Mouse (Mus musculus) embryonic facial prominence, embryonic 13.5 days (tissue): ENCODE results near the gene Oxsm. TPM values are rescaled to one million over a fixed set of nuclear protein-coding genes. Genes with fewer than 3 reads are reported as not detected.
A peak's percentile ranks its signal among the peaks of the same experiment; 100 is the strongest.

Experiments used
- ATAC-seq: fragments of 200-750 bp; cut with Nextera tagmentation; 2 replicates; pipeline ENCODE4 v1.8.0; 2017; ENCODE audit warnings: low read depth; ENCODE audit not compliant: insufficient number of reproducible peaks, insufficient read depth, low FRiP score, low TSS enrichment
- H3K27ac ChIP-seq: fragments of 300-500 bp; sonication (generic); 2 replicates; pipeline ENCODE4 v1.5.1; 2015; ENCODE audit warnings: moderate library complexity, mild to moderate bottlenecking, inconsistent platforms
- H3K27me3 ChIP-seq: fragments of 300-500 bp; sonication (generic); 2 replicates; pipeline ENCODE4 v1.6.1; 2015; ENCODE audit warnings: mild to moderate bottlenecking, inconsistent platforms
- H3K36me3 ChIP-seq: fragments of 300-500 bp; sonication (generic); 2 replicates; pipeline ENCODE4 v1.6.1; 2015; ENCODE audit warnings: mild to moderate bottlenecking, inconsistent platforms
- H3K4me1 ChIP-seq: fragments of 300-500 bp; sonication (generic); 2 replicates; pipeline ENCODE4 v1.6.1; 2015; ENCODE audit warnings: inconsistent platforms
- H3K4me2 ChIP-seq: fragments of 300-500 bp; sonication (generic); 2 replicates; pipeline ENCODE4 v1.6.1; 2015; ENCODE audit warnings: moderate library complexity, mild to moderate bottlenecking, inconsistent platforms
- H3K4me3 ChIP-seq: fragments of 300-500 bp; sonication (generic); 2 replicates; pipeline ENCODE4 v1.5.1; 2015; ENCODE audit warnings: mild to moderate bottlenecking, inconsistent platforms
- H3K9ac ChIP-seq: fragments of 300-500 bp; sonication (generic); 2 replicates; pipeline ENCODE4 v1.6.1; 2015; ENCODE audit warnings: mild to moderate bottlenecking, inconsistent platforms
- H3K9me3 ChIP-seq: fragments of 300-500 bp; sonication (generic); 2 replicates; pipeline ENCODE4 v1.6.1; 2016; ENCODE audit warnings: inconsistent platforms
- WGBS: fragments of 180-500 bp; shearing (Covaris S2); methylation state at CpG from one replicate; pipeline ENCODE4 v1.1.7; 2015; ENCODE audit warnings: mixed read lengths; 5-methylcytosine and 5-hydroxymethylcytosine counted together
- polyA plus RNA-seq: library from polyadenylated mRNA; unstranded; fragments of >200 nt; fragmentation: Nextera tagmentation; extraction: Ambion mirVana; gene quantifications from 2 replicates; pipeline ENCODE4 v1.2.1, GENCODE M21; 2015

Oxsm gene
- polyA plus RNA-seq, 1 experiment from 2014 or later: 1.5 TPM

- peaks cover 31% of the 10 kb centered on the region for H3K36me3 ChIP-seq
- no peaks in the 10 kb centered on the region for H3K9me3 ChIP-seq
- no peak overlapping the region for H3K27ac ChIP-seq
- no peaks in the 10 kb centered on the region for H3K27me3 ChIP-seq
- H3K4me1 ChIP-seq: no peaks in the 10 kb centered on the region
- H3K4me3 ChIP-seq: no peak overlapping the region
- no peak overlapping the region for H3K9ac ChIP-seq
- H3K4me2 ChIP-seq: no peak overlapping the region
- WGBS: 74% methylated on average over 2 of the region's 2 CpGs
- ATAC-seq: no peak
These were observed 6.6 kb upstream of the Oxsm start for GRCm38 (mm10) chr14:16256209-16256608.

- H3K4me3 ChIP-seq: no peak overlapping the region
- H3K9me3 ChIP-seq: no peaks in the 10 kb centered on the region
- H3K4me1 ChIP-seq: peaks cover under 1% of the 10 kb centered on the region; the same call in 1 of the 2 replicates
- 95% methylated on average over 3 of the region's 3 CpGs for WGBS
- H3K4me2 ChIP-seq: no peak overlapping the region
- no peaks in the 10 kb centered on the region for H3K27me3 ChIP-seq
- ATAC-seq: no peak
- no peak overlapping the region for H3K9ac ChIP-seq
- peaks cover 29% of the 10 kb centered on the region for H3K36me3 ChIP-seq
- H3K27ac ChIP-seq: no peak overlapping the region
These were observed 6.1 kb upstream of the Oxsm start for GRCm38 (mm10) chr14:16255745-16256144.

GRCm38 (mm10) chr14:16250099-16250498 is 491 bp upstream of the Oxsm start:
- Histone ChIP-seq H3K9ac (peak overlapping the region; percentile 98), H3K27me3 (no peaks in the 10 kb centered on the region), H3K4me1 (peaks cover 8% of the 10 kb centered on the region), H3K27ac (no peak overlapping the region), H3K9me3 (no peaks in the 10 kb centered on the region), H3K4me2 (peak overlapping the region; percentile 78), H3K4me3 (peak overlapping the region; percentile 75), H3K36me3 (peaks cover 4% of the 10 kb centered on the region)
- 69% methylated on average over 3 of the region's 3 CpGs for WGBS
- no peak for ATAC-seq

DNA sequence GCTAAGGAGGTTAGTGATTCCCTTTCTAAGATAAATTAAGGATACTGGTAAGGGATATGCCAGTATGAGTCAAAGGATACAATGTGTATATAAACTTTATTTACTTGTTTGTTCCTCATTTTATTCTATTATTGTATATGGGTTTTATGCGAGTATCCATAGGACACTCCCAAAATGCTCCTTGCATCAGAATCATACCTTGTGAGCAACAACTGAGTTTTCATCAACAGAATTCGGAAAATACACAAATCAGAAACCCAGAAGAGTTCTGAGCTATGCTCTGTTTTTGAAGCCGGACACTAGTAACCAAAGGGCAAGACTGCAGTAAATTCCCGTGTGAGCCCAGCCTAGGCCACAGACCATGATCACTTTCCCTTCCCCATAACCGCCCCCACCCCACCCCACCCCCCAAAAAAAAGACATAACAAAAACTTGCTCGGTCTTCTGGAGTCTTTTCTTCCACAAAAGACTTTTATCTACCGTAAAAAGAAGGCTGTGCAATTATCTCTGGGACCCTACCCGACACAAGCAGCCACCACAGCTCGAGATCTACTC is 928 bp downstream of the Oxsm start:
- Histone ChIP-seq H3K36me3 (no peaks in the 10 kb centered on the region), H3K4me1 (peaks cover 11% of the 10 kb centered on the region), H3K4me2 (peak overlapping the region; percentile 78), H3K9me3 (no peaks in the 10 kb centered on the region), H3K27ac (peak overlapping the region; percentile 80; the same call in 1 of the 2 replicates), H3K9ac (peak overlapping the region; percentile 98), H3K27me3 (no peaks in the 10 kb centered on the region), H3K4me3 (peak overlapping the region; percentile 75)
- WGBS: 17% methylated on average over 9 of the region's 9 CpGs
- ATAC-seq: 0 out of 2 replicates have a peak, but pooled peaks have one; percentile 6

DNA sequence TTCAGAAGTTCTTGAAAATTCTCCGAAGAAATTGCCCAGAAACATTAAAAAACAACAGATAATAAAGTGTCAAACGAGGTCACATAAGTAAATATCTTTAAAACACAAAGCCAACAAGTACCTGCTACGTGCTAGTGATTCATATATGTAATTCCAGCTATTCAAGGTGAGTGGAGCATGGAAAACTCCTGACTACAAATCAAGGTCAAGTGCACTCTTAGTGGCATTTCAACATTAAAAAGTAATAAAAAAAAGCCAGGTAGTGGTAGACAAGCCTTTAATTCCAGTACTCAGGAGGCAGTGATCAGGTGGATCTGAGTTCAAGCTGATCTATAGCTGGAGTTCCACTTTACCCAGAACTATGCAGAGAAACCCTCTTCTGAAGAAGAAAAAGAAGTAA is 1.5 kb downstream of the Oxsm start:
- H3K4me1 ChIP-seq: peaks cover 11% of the 10 kb centered on the region
- 77% methylated on average over 3 of the region's 3 CpGs for WGBS
- H3K27me3 ChIP-seq: no peaks in the 10 kb centered on the region
- H3K4me2 ChIP-seq: peak overlapping the region; percentile 78
- H3K9ac ChIP-seq: no peak overlapping the region
- no peaks in the 10 kb centered on the region for H3K9me3 ChIP-seq
- H3K36me3 ChIP-seq: no peaks in the 10 kb centered on the region
- H3K4me3 ChIP-seq: no peak overlapping the region
- no peak for ATAC-seq
- H3K27ac ChIP-seq: no peak overlapping the region

DNA sequence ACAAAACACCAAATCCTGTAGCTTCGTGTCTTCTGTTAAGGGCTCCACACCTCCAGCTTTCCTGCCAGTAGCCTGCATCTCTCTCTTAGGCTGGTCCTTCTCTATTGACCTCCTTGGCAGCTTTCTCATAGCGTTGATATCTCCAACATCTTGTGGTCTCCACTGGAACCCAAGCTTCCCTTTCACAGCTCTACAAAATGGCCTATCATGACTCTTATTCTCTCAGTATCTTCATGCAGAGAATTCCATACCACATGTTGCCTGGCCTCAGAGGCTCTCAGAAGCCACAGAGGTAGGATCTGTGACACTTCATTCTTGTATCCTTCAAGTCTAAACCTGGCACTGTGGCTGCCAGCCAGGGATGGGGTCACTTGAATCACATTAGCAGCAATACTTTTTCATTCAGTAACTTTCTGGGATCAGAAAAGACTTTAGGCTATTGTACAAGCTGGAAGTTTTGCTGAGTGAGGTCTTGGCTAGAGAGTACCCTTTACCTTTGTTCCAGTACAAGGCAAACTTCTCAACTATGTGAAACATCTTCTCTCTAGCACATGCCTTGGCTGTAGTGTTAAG is 3.2 kb downstream of the Oxsm start:
- Histone ChIP-seq H3K9me3 (no peaks in the 10 kb centered on the region), H3K27ac (no peak overlapping the region), H3K9ac (no peak overlapping the region), H3K4me2 (no peak overlapping the region), H3K4me1 (peaks cover 11% of the 10 kb centered on the region), H3K4me3 (no peak overlapping the region), H3K27me3 (no peaks in the 10 kb centered on the region), H3K36me3 (no peaks in the 10 kb centered on the region)
- 89% methylated on average over 2 of the region's 2 CpGs for WGBS
- no peak for ATAC-seq

- H3K4me1 ChIP-seq: peaks cover 7% of the 10 kb centered on the region
- ATAC-seq: no peak
- no peak overlapping the region for H3K4me3 ChIP-seq
- H3K27ac ChIP-seq: no peak overlapping the region
- 79% methylated on average over 1 of the region's 1 CpGs for WGBS
- no peak overlapping the region for H3K9ac ChIP-seq
- H3K36me3 ChIP-seq: no peaks in the 10 kb centered on the region
- no peaks in the 10 kb centered on the region for H3K27me3 ChIP-seq
- no peaks in the 10 kb centered on the region for H3K9me3 ChIP-seq
- H3K4me2 ChIP-seq: no peak overlapping the region
These were observed 4.5 kb downstream of the Oxsm start for GRCm38 (mm10) chr14:16245127-16245526.

- ATAC-seq: no peak
These were observed 5.2 kb downstream of the Oxsm start for GRCm38 (mm10) chr14:16244370-16244769.

DNA sequence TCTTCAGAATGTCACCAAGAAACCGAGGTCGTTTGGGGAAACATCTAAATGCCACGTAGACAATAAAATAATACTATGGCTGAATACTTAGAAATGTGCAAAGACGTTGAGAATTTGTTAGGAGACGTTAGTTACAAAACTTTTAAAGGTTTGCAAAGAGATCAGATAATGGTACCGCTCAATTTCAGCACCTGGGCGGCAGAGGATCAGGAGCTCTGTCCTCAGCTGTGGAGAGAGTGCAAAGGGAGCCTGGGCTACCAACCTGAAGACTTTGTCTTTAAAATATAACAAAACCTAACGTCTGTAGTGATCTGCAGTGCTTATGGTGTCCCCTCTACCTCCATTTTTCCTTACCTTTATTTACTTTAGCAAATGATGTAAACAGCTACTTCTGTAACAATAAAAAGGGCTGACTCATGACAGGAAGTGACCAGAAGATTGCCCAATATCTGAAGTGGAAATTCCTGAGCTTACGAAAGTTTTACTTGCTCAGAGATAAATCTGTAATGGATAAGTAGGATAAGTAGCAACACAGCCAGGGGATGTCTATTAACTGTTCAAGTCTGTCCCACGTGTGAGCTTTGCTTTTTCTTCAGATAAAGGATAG is 5.9 kb downstream of the Oxsm start:
- Histone ChIP-seq H3K4me3 (peak overlapping the region; percentile 63), H3K36me3 (no peaks in the 10 kb centered on the region), H3K9me3 (no peaks in the 10 kb centered on the region), H3K9ac (peak overlapping the region; percentile 78), H3K4me1 (0 out of 2 replicates have a peak, but pooled peaks cover 3% of the 10 kb centered on the region), H3K4me2 (peak overlapping the region; percentile 69), H3K27me3 (no peaks in the 10 kb centered on the region), H3K27ac (no peak overlapping the region)
- ATAC-seq: no peak
- WGBS: 16% methylated on average over 10 of the region's 10 CpGs

More at GRCm38 (mm10) chr14:16244370-16244769, 5.2 kb downstream of the Oxsm start:
- Histone ChIP-seq H3K4me2 (no peak overlapping the region), H3K9me3 (no peaks in the 10 kb centered on the region), H3K27ac (no peak overlapping the region), H3K4me1 (0 out of 2 replicates have a peak, but pooled peaks cover 3% of the 10 kb centered on the region), H3K4me3 (no peak overlapping the region), H3K9ac (no peak overlapping the region), H3K36me3 (no peaks in the 10 kb centered on the region), H3K27me3 (no peaks in the 10 kb centered on the region)
- 67% methylated on average over 2 of the region's 2 CpGs for WGBS

DNA sequence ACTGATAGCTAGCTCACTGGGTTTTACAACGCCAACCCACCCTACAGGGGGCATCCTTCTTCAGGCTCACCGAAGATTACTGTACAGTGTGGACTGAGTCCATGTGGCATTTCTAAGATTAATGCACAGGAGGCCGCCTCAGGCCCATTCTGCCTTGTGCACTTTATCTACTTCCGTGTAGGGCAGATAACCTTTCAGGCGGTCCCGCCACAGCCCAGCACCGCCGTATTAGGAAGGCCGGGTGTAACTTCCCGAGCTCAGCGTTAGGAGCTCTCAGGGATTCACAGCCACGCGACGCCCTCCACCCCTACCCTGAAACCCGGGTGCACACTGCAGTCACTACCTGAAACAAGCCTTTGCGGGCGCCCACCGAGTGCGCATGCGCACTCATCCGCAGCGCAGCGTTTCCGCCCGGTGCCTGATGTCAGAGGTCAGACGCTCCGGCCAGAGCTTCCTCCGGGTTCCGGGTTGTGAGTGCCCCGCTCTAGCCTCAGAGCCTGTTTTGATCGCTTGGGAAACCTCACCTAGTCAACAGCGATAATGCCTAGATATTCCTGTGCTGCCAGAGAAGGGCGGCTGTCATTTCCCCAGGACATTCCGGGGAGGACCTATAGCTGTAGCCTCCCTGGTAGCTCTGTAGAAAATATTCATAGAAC is 6.5 kb downstream of the Oxsm start:
- Histone ChIP-seq H3K27me3 (no peaks in the 10 kb centered on the region), H3K36me3 (no peaks in the 10 kb centered on the region), H3K4me1 (0 out of 2 replicates have a peak, but pooled peaks cover 3% of the 10 kb centered on the region), H3K4me2 (peak overlapping the region; percentile 69), H3K27ac (no peak overlapping the region; the same call in 1 of the 2 replicates), H3K4me3 (peak overlapping the region; percentile 63), H3K9ac (peak overlapping the region; percentile 78), H3K9me3 (no peaks in the 10 kb centered on the region)
- peak; percentile 60 for ATAC-seq
- 4% methylated on average over 34 of the region's 34 CpGs for WGBS

DNA sequence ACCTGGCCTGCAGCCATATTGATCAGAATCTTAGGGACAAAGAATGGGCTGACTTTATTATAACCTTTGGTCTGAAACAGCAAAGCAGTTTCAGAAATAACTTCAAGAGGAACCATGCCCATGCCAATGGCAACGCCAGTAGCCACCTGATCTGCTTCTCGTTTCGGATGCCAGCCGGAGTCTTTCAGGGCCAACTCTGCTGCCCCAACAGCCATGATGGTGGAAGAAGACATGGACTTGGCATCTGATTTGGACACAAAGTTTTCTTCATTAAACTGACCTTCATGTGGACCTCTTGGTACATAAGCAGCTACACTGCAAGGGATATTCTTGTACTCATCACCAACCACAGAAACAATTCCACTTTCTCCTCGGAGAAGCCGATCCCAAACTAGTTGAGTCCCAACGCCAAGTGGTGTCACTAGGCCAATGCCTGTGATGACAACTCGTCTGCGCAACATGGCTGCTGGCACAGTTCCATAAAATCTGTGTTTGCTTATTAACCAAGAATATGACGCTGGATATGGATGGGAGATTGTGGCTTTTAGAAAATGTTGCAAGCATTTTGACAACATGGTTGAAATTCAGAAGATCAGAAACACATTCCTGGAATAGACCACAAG is 7.3 kb downstream of the Oxsm start:
- Histone ChIP-seq H3K4me1 (0 out of 2 replicates have a peak, but pooled peaks cover 3% of the 10 kb centered on the region), H3K27me3 (no peaks in the 10 kb centered on the region), H3K27ac (no peak overlapping the region), H3K4me2 (peak overlapping the region; percentile 69), H3K4me3 (peak overlapping the region; percentile 63), H3K9me3 (0 out of 2 replicates have a peak, but pooled peaks cover 6% of the 10 kb centered on the region), H3K9ac (peak overlapping the region; percentile 78; the same call in 1 of the 2 replicates), H3K36me3 (no peaks in the 10 kb centered on the region)
- 94% methylated on average over 10 of the region's 10 CpGs for WGBS
- no peak for ATAC-seq
